Comparison of ENCODE assay signal across 25 mouse cellular contexts in genomic region chr6:88913440-88913839, GRCm38 (mm10). TPM values are rescaled to one million over a fixed set of nuclear protein-coding genes. Genes with fewer than 3 reads are reported as not detected.
DNase-seq lines count a peak whose midpoint lies in the region; ATAC-seq and TF ChIP-seq lines count a peak whose summit lies in the region.
"Had no signal": no experiment of that assay in that cellular context is flagged by ENCODE, and none has a peak within 500 bp of the region (broad histone marks: within the 10 kb centered on the region; RNA-seq: fewer than 3 reads in every experiment).

No protein-coding gene starts in this region.

- no peak for TF ChIP-seq CTCF in heart, postnatal 0 days (IDR thresholded peaks at IDR 0.05; ENCODE audit: low read depth)
- TF ChIP-seq CTCF in lung, postnatal 0 days (IDR thresholded peaks at IDR 0.05): no peak

- H3K4me2 ChIP-seq in forebrain, embryonic 16.5 days (ENCODE audit: low read length): no peak overlapping the region
- no peak overlapping the region for H3K4me2 ChIP-seq in forebrain, embryonic 14.5 days (ENCODE audit: low read length)
- H3K4me2 ChIP-seq in heart, postnatal 0 days (ENCODE audit: low read depth, low read length): no peak overlapping the region
- H3K4me2 ChIP-seq in lung, postnatal 0 days (replicated peaks; ENCODE audit: low read depth, low read length): no peak overlapping the region
- H3K4me2 ChIP-seq: embryonic facial prominence, embryonic 15.5 days; hindbrain, embryonic 13.5 days; limb, embryonic 13.5 days; midbrain, embryonic 13.5 days; neural tube, embryonic 13.5 days had no signal

- intact Hi-C loops in heart, postnatal 10 days (cut with DNase I): no loop called here

- H3K4me1 ChIP-seq in forebrain, embryonic 16.5 days (replicated peaks; ENCODE audit: control insufficient read depth, insufficient read depth, low read length): 0 out of 2 replicates have a peak, but pooled peaks cover 2% of the 10 kb centered on the region
- H3K4me1 ChIP-seq in forebrain, embryonic 14.5 days (ENCODE audit: control insufficient read depth, insufficient read depth, low read length): no peaks in the 10 kb centered on the region
- H3K4me1 ChIP-seq in heart, postnatal 0 days (ENCODE audit: control insufficient read depth, insufficient read depth): peaks cover 24% of the 10 kb centered on the region
- no peaks in the 10 kb centered on the region for H3K4me1 ChIP-seq in lung, postnatal 0 days (ENCODE audit: insufficient read depth, low read depth, low read length)
- H3K4me1 ChIP-seq: embryonic facial prominence, embryonic 10.5 days; hindbrain, embryonic 13.5 days; midbrain, embryonic 13.5 days; neural tube, embryonic 13.5 days had no signal

- H3K9me3 ChIP-seq in forebrain, embryonic 16.5 days (ENCODE audit: control insufficient read depth, low read length): no peaks in the 10 kb centered on the region
- H3K9me3 ChIP-seq in forebrain, embryonic 14.5 days (replicated peaks; ENCODE audit: control insufficient read depth, low read length): no peaks in the 10 kb centered on the region
- H3K9me3 ChIP-seq in heart, postnatal 0 days (replicated peaks; ENCODE audit: control insufficient read depth, low read length): no peaks in the 10 kb centered on the region
- H3K9me3 ChIP-seq in lung, postnatal 0 days (ENCODE audit: low read length): no peaks in the 10 kb centered on the region
- H3K9me3 ChIP-seq: embryonic facial prominence, embryonic 10.5 days; embryonic facial prominence, embryonic 15.5 days; hindbrain, embryonic 13.5 days; limb, embryonic 13.5 days; megakaryocyte, embryonic 14.5 days; midbrain, embryonic 13.5 days; neural tube, embryonic 13.5 days had no signal

- no peak overlapping the region for H3K9ac ChIP-seq in forebrain, embryonic 16.5 days (replicated peaks; ENCODE audit: low read depth, low read length)
- no peak overlapping the region for H3K9ac ChIP-seq in forebrain, embryonic 14.5 days (ENCODE audit: low read length)
- H3K9ac ChIP-seq in heart, postnatal 0 days (replicated peaks; ENCODE audit: low read depth, low read length): no peak overlapping the region
- no peak overlapping the region for H3K9ac ChIP-seq in lung, postnatal 0 days (replicated peaks; ENCODE audit: low read depth)
- H3K9ac ChIP-seq: embryonic facial prominence, embryonic 15.5 days; hindbrain, embryonic 13.5 days; limb, embryonic 13.5 days; midbrain, embryonic 13.5 days; neural tube, embryonic 13.5 days had no signal

- no peak for DNase-seq in forebrain, embryonic 14.5 days (ENCODE audit: low spot score)
- DNase-seq in heart, postnatal 0 days (ENCODE audit: low spot score): no peak
- DNase-seq in heart, postnatal 10 days: no peak
- no peak for DNase-seq in lung, postnatal 0 days (ENCODE audit: low spot score)
- DNase-seq in lung, postnatal 25 days (ENCODE audit: low spot score): no peak
- DNase-seq in cerebellum, adult 8-10 months: no peak
- DNase-seq: cerebellum, adult 2 months; gastrocnemius, postnatal 36 days; kidney, adult 8-10 months; kidney, postnatal 4 days; lung, adult 2 months; lung, postnatal 36 days; thymus, postnatal 4 days had no signal

- no peak for TF ChIP-seq EP300 in heart, postnatal 0 days (IDR thresholded peaks at IDR 0.05; ENCODE audit: low read depth)
- no peak for TF ChIP-seq EP300 in lung, postnatal 0 days (IDR thresholded peaks at IDR 0.05)

- H3K27me3 ChIP-seq in forebrain, embryonic 16.5 days (replicated peaks; ENCODE audit: control insufficient read depth, insufficient read depth, low read length): no peaks in the 10 kb centered on the region
- H3K27me3 ChIP-seq in forebrain, embryonic 14.5 days (replicated peaks; ENCODE audit: control insufficient read depth, insufficient read depth, low read length): no peaks in the 10 kb centered on the region
- H3K27me3 ChIP-seq in heart, postnatal 0 days (ENCODE audit: control insufficient read depth, insufficient read depth, low read length): no peaks in the 10 kb centered on the region
- no peaks in the 10 kb centered on the region for H3K27me3 ChIP-seq in lung, postnatal 0 days (replicated peaks; ENCODE audit: insufficient read depth, low read length)
- H3K27me3 ChIP-seq: embryonic facial prominence, embryonic 15.5 days; hindbrain, embryonic 13.5 days; limb, embryonic 13.5 days; midbrain, embryonic 13.5 days; neural tube, embryonic 13.5 days had no signal

- no peak overlapping the region for H3K4me3 ChIP-seq in forebrain, embryonic 16.5 days (replicated peaks; ENCODE audit: low read length)
- no peak overlapping the region for H3K4me3 ChIP-seq in forebrain, embryonic 14.5 days (ENCODE audit: low read depth, low read length)
- no peak overlapping the region for H3K4me3 ChIP-seq in heart, postnatal 0 days (ENCODE audit: low read depth, low read length)
- no peak overlapping the region for H3K4me3 ChIP-seq in lung, postnatal 0 days (ENCODE audit: low read depth, low read length)
- H3K4me3 ChIP-seq: embryonic facial prominence, embryonic 10.5 days; embryonic facial prominence, embryonic 15.5 days; heart, adult 2 months; hindbrain, embryonic 13.5 days; limb, embryonic 13.5 days; megakaryocyte, embryonic 14.5 days; midbrain, embryonic 13.5 days; neural tube, embryonic 13.5 days had no signal

- H3K36me3 ChIP-seq in forebrain, embryonic 16.5 days (ENCODE audit: control insufficient read depth, insufficient read depth): no peaks in the 10 kb centered on the region
- peaks cover 22% of the 10 kb centered on the region for H3K36me3 ChIP-seq in forebrain, embryonic 14.5 days (ENCODE audit: control insufficient read depth, insufficient read depth, low read length)
- H3K36me3 ChIP-seq in heart, postnatal 0 days (replicated peaks; ENCODE audit: control insufficient read depth, insufficient read depth, low read length): peaks cover 29% of the 10 kb centered on the region
- H3K36me3 ChIP-seq in lung, postnatal 0 days (ENCODE audit: insufficient read depth, low read length): peaks cover 26% of the 10 kb centered on the region; the same call in 1 of the 2 replicates

- ATAC-seq in forebrain, embryonic 16.5 days: 0 out of 2 replicates have a peak, but pooled peaks have one; percentile 24
- no peak; the same call in 1 of the 2 replicates for ATAC-seq in forebrain, embryonic 14.5 days
- ATAC-seq in heart, postnatal 0 days (ENCODE audit: insufficient read depth, low read depth): 0 out of 2 replicates have a peak, but pooled peaks have one; percentile 4
- 0 out of 2 replicates have a peak, but pooled peaks have one; percentile 30 for ATAC-seq in lung, postnatal 0 days
- ATAC-seq: intestine, embryonic 16.5 days; midbrain, embryonic 13.5 days had no signal

- H3K27ac ChIP-seq in forebrain, embryonic 16.5 days (ENCODE audit: low read length): no peak overlapping the region
- no peak overlapping the region for H3K27ac ChIP-seq in forebrain, embryonic 14.5 days (ENCODE audit: low read depth, low read length)
- peak overlapping the region; percentile 76 for H3K27ac ChIP-seq in heart, postnatal 0 days (ENCODE audit: low read depth)
- H3K27ac ChIP-seq in lung, postnatal 0 days (ENCODE audit: low read length): no peak overlapping the region
- H3K27ac ChIP-seq: embryonic facial prominence, embryonic 10.5 days; embryonic facial prominence, embryonic 15.5 days; heart, adult 2 months; hindbrain, embryonic 13.5 days; kidney, postnatal 0 days; limb, embryonic 13.5 days; midbrain, embryonic 13.5 days; neural tube, embryonic 13.5 days had no signal

RNA-seq across cellular contexts. Expression of gene Tpra1, which starts 11.4 kb away (rescaled TPM):
- polyA plus RNA-seq in forebrain, embryonic 16.5 days (2015; fragmentation: Nextera tagmentation; extraction: Ambion mirVana): 56.9 and 70.0 TPM in 2 replicates
- 32.9 and 41.2 TPM in 2 replicates for polyA plus RNA-seq in forebrain, embryonic 14.5 days (2014; fragmentation: Nextera tagmentation; extraction: Ambion mirVana)
- 45.9 and 131 TPM in 2 replicates for total RNA-seq in heart, postnatal 0 days (2014; rRNA removed; ENCODE audit: low replicate concordance)
- 39.1 and 46.9 TPM in 2 replicates for polyA plus RNA-seq in heart, postnatal 0 days (2015; fragmentation: Nextera tagmentation; extraction: Ambion mirVana)
- total RNA-seq in heart, postnatal 10 days (2021): 10 to 100 TPM; 31.8 to 34.3 TPM
- 72.0 and 78.8 TPM in 2 replicates for polyA plus RNA-seq in lung, postnatal 0 days (2015; fragmentation: Nextera tagmentation; extraction: Ambion mirVana)

RNA-seq across cellular contexts. Expression of gene Mcm2, which starts 14.9 kb away (rescaled TPM):
- 60.2 and 64.6 TPM in 2 replicates for polyA plus RNA-seq in forebrain, embryonic 16.5 days (2015; fragmentation: Nextera tagmentation; extraction: Ambion mirVana)
- 71.1 and 82.8 TPM in 2 replicates for polyA plus RNA-seq in forebrain, embryonic 14.5 days (2014; fragmentation: Nextera tagmentation; extraction: Ambion mirVana)
- total RNA-seq in heart, postnatal 0 days (2014; rRNA removed; ENCODE audit: low replicate concordance): 38.8 and 49.9 TPM in 2 replicates
- polyA plus RNA-seq in heart, postnatal 0 days (2015; fragmentation: Nextera tagmentation; extraction: Ambion mirVana): 25.2 and 25.6 TPM in 2 replicates
- 10 to 100 TPM; 36.7 to 48.8 TPM for total RNA-seq in heart, postnatal 10 days (2021)
- polyA plus RNA-seq in lung, postnatal 0 days (2015; fragmentation: Nextera tagmentation; extraction: Ambion mirVana): 14.5 and 15.3 TPM in 2 replicates

RNA-seq across cellular contexts. Expression of gene Podxl2, which starts 38.6 kb away (rescaled TPM):
- 592 and 647 TPM in 2 replicates for polyA plus RNA-seq in forebrain, embryonic 16.5 days (2015; fragmentation: Nextera tagmentation; extraction: Ambion mirVana)
- 334 and 428 TPM in 2 replicates for polyA plus RNA-seq in forebrain, embryonic 14.5 days (2014; fragmentation: Nextera tagmentation; extraction: Ambion mirVana)
- total RNA-seq in heart, postnatal 0 days (2014; rRNA removed; ENCODE audit: low replicate concordance): 90.9 and 101 TPM in 2 replicates
- 60.3 and 60.8 TPM in 2 replicates for polyA plus RNA-seq in heart, postnatal 0 days (2015; fragmentation: Nextera tagmentation; extraction: Ambion mirVana)
- total RNA-seq in heart, postnatal 10 days (2021): 10 to 100 TPM; 49.9 to 54.8 TPM
- polyA plus RNA-seq in lung, postnatal 0 days (2015; fragmentation: Nextera tagmentation; extraction: Ambion mirVana): 19.1 and 25.2 TPM in 2 replicates
- total RNA-seq: MEL had no signal
